Mouse (Mus musculus): ENCODE results near the gene Itpr2.

- TF ChIP-seq CTCF (IDR thresholded peaks at IDR 0.05; ENCODE audit: low read depth, low read length) (no peak), POLR2A (IDR thresholded peaks at IDR 0.05; ENCODE audit: insufficient read depth, low read length) (no peak)
These were observed 373.0 kb downstream of the Itpr2 start for GRCm38 (mm10) chr6:146129066-146129465.
